Mouse (Mus musculus) ovary, adult 18-20 months (tissue): ENCODE measurements around the gene Cacna1c.

Experiments used
- DNase-seq: peaks from one replicate; pipeline ENCODE4 v3.0.0; 2022; ENCODE audit warnings: low spot score, mixed read lengths

Gene Cacna1c

DNA sequence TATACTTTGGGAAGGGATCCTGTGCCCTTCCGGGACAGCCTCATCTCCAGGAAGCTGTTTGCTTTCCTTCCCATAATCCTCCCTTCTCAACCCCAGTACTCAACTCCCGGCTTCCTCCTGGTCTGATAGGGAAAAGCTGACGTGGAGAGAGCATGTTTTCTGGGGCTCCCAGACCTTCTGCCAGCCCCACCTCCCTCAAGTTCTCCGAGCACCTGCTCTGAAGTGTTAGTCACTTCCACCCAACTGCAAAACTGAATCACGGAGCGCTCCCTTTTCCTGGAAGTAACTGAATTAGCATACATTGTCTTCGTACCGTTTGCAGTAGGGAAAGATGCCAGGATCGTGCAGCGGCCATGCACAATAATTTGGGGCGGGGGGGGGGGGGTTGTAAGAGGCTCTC is 393.9 kb downstream of the Cacna1c start:
- DNase-seq: no peak

DNA sequence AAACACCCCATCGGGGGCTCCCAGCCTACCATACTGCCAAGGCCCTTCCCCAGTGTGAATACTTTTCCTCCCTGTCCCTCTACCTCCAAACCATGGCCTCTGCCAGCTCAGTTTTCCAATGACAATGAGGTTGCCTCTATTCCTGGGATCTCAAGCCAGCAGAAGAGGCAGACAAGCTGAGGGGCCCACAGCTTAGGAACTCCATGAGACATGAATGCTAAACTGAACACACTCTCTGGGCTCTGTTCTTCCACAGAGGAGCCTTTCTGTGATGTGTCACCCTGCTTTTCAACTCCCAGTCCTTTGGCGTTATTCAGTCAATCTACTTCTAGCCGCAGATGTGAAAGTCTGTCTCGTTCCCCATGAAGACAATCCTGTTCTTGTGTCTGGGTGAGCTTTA is 399.8 kb downstream of the Cacna1c start:
- DNase-seq: no peak

DNA sequence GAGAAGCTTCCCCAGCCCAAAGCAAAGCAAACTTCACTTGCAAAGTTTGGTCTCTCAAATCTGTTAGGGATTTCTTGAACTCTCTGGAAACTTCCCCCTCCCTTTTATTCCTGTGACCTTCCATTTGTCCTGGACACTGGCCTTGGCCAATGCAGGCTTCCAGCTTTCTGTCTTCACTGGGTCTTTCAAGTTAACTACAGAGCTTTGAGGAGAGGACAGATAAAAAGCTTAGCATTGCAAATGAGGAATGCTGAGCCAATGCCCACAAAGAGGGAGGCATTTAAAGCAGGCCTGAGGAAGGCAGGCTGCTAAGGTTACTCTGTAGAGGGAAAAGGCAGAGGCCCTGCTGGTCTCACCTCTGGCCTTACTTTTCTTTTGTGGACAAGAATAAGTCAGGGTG is 400.5 kb downstream of the Cacna1c start:
- DNase-seq: no peak

DNA sequence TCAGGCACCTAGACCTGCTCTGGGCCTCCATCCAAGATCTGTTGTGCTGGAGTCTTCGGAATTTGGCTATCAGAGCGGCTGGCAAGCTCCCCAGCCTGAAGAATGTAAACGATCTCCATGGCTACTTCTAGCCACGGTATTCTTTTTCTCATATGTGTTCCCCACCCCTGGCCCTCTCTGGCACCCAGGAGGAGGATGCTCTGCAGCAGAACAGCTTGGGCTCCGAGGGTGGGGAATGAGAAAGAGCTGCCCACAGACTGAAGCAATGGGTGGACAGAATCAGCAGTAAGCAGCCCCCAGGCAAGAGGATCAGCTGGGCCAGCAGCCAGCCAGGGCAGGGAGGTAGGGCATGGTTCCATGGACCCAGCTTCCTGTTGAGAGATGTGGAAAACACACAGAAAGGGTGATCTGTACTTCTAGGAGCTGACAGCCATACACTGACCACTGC is 404.3 kb downstream of the Cacna1c start:
- DNase-seq: peak; percentile 77

DNA sequence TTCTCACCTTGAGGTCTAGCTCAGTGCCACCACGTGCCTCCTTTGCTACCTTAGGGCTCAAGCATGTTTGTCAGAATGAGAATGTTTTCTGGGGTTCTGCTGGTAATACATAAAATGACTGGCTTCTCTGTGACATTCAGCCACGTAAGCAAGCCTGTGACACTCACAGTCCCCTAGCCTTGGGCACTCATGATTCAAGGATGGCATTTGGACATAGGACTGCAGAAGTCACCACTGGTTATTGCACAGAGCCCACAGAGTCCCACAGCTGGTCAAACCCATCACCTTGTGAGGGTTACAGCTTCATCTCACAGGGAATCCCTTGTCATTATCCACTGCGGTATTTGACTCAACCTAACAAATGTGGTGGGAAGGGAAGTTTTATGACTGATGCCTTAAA is 408.3 kb downstream of the Cacna1c start:
- no peak for DNase-seq

DNA sequence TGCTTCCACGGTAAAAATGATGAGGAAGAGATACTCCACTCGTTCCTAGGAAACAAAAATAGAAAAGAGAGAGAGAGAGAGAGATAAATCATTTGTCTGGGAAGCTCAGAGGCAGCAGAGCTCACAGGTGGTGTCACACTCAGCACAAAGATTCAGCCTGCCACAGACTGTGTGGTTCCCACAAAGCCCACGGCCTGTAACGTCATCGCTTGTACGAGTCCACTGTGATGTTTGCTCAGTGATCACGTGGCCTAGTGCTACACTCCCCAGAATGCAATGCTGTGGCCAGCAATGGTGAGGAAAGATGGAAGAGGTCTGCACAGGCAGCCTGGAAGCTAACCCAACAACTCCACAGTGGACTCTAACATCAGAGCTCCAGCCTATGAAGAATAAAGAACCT is 415.9 kb downstream of the Cacna1c start:
- DNase-seq: no peak

DNA sequence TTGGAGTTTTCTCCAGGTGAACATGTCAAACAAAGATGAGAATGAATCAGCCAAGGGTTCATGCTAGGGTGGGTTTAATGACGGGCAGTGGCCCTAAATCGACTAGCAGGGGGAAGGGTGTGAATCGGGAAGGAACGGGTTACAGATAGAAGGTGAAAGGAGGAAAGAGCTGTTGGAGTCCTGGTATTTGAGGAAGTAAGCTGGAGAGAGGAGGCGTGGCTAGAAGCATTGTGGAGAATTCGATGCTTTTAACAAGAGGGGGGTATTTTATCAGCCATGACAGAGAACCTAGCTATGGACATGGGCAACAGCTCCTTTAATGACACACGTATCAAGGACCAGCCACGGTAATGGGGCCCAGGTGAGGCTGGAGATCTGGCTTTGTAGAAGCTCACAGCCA is 417.0 kb downstream of the Cacna1c start:
- no peak for DNase-seq

DNA sequence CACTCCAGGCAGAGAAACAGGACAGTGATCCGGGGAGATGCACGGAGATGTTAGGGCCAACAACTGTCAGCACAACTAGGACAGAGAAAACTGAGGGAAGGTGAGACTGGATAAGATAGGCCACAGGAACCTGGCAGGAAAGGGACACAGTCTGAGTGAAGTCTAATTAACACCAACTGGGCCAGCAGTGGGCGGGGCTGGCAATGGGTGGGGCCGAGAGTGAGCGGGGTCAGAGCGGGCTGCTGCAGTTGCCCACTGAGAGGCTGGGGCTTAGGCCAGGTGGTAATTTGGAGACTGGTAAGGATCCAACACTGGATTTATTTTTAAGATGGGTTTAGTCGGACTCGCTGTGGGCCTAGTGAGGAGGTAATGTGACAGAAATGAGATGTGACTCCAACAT is 418.8 kb downstream of the Cacna1c start:
- no peak for DNase-seq

DNA sequence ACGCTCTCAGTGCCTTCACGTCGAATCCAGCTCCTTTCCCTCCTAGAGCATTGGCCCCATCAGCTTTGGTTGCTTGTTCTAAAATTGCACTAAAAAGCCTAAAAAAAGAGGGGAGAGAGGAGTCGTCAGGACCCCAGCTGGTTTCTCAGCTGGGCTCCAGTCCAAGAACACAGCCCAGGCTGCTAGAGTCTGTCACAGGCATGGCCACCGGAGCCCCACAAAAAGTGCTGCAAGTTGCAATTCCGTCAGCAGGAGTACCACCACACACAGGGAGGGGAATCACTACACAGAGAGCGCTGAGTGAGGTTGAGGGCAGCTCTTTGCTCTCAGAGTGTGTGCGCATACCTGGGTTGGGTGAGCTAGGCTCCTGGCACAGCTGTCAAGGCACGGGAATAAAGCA is 419.8 kb downstream of the Cacna1c start:
- no peak for DNase-seq

DNA sequence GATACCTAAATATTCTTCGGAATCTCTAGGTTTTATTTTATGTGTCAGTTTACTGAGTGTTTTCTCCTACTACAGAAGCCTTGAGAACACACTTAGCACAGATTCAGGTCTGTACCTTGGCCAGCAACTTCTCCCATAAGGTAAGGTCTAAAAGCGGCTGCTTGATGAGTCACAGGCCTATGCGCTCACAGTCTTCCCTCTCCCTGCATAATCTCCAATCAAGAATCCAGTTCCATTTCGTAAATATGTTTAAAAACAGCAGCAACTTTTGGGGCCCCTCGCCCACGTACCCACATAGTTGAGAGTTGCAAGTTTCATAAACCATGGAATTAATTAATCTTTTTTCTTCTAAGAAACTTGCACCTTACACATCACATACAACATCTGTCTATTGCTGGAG is 423.6 kb downstream of the Cacna1c start:
- no peak for DNase-seq

DNA sequence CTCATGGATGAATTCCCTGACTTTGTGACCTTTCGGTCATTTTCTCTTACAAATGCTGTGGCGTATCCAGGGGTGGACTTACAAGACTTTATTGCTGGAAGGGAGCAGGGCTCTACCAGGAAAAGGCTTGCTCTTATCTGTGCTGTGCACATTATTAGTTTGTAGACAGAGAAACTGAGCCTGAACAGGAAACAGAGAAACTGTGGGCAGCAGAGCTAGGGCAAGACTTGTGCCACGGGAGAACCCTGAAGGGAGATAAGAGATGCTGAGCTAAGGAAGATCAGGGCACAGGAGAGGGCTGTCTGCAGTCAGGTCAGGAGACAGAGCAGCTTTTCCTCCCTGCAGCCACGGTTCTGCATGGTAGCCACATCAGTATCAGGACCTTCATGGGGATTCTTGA is 425.1 kb downstream of the Cacna1c start:
- no peak for DNase-seq

DNA sequence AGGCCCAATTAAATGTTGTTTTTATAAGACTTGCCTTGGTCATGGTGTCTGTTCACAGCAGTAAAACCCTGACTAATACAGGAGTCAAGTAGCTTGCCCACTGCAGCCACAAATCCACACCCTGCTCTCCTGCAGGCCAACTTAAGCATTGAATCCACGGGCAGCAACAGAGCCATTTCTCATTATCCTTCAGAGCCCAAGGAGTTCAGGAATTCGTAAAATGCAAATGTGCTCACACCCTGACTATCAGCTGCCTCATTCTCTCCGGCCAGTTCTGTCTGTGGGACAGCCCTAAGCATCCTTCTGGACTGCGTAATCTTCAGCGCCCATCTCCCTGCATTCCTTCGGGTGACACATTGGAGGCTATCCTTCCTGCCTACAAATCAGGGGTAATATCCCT is 425.8 kb downstream of the Cacna1c start:
- no peak for DNase-seq

DNA sequence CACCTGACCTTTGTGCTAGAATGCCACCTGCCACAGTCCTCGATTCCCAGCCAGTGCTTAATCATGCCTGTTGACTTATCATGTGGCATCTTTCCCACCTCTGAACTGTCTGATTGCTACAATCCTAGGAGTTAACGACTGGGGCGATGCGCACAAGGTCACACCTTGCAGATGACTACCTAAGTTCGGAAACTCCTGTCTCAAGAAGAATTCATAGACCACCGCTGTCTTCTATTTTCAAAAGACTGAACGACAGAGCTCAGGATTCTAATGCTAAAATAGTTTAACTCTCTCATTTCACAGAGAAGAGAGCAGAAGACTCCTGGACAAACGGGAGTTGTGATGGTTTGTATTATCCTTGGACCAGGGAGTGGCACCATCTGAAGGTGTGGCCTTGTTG is 426.4 kb downstream of the Cacna1c start:
- DNase-seq: no peak

DNA sequence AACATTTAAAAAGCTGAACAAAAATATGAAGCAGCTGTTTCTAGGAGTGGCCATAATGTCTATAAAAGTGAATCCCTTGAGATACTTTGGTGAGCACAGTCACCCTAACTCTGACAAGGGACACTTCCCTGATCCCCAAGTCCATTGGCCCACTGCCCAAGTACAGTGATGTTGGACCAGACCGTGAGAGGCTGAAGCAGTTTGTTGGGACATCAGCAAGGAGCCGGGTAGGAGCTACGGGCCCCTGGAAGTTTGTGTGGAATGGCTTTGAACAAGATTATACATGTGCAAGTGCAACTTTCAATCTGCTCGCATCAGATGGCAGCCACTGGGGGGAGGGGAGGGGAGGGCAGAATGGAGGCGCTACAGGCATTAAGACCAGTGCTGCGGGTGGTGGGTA is 428.5 kb downstream of the Cacna1c start:
- DNase-seq: no peak

DNA sequence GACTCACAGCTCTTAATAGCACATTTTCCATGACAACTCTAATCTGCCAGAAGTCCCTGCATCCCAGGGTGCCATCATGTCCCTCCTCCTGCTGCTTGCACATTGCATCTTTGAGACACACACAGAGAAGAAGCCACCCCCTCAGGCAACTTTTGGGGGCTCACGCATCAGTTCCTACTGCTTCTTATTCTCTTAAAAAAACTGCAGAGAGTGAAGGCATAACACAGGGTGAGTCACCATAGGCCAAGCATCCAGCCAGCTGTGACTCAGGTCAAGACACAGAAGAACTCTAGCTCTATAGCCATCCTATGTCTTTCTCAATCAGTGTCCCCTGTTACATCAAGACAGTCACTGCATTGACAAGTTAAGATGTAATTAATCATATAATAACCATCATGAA is 431.0 kb downstream of the Cacna1c start:
- DNase-seq: no peak

DNA sequence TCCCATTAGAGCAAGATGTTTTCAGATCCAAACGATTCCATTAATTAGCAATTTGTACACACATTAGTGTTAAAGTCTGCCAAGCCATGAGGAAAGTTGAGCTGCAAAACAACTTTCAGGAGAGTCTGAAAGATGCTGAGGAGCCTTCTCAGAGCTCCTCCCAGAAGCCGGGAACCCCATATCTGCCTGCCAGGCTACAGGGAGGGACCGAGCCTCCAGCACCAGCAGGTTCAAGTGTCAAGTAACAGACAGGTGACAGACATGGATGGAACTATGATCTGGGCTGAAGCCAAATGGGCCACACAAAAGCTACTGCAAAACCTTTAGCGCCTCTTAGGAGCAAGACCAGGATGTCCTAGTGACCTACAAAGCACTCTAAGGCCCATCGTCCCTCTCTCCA is 437.2 kb downstream of the Cacna1c start:
- no peak for DNase-seq

DNA sequence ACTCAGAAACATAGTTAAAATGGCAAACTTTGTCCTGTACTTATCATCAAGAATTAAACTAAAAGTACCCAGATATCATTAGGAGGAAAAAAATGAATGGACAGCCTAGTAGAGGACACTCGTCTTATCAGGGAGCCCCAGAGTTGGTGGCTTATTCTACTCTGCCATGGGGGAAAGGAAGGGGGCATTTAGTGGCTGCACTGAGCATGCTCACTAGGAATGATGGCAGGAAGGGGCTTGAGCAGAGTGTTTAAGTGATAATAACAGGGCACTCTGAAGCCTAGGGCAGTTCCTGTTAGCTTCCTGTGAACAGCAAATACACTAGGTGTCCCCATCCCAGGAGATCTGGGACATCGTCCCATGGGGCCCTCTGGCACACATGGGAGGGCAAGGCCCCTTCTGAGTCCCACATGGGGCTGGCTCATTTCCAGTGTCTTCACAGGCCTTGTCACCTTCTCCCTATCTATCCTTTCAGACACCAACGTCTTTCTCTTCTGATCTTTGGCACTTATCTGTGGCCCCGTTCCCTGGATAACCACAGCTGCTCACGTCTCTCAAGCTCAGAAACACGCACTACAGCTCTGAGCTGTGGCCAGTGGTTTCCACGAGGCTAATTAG is 437.8 kb downstream of the Cacna1c start:
- no peak for DNase-seq

DNA sequence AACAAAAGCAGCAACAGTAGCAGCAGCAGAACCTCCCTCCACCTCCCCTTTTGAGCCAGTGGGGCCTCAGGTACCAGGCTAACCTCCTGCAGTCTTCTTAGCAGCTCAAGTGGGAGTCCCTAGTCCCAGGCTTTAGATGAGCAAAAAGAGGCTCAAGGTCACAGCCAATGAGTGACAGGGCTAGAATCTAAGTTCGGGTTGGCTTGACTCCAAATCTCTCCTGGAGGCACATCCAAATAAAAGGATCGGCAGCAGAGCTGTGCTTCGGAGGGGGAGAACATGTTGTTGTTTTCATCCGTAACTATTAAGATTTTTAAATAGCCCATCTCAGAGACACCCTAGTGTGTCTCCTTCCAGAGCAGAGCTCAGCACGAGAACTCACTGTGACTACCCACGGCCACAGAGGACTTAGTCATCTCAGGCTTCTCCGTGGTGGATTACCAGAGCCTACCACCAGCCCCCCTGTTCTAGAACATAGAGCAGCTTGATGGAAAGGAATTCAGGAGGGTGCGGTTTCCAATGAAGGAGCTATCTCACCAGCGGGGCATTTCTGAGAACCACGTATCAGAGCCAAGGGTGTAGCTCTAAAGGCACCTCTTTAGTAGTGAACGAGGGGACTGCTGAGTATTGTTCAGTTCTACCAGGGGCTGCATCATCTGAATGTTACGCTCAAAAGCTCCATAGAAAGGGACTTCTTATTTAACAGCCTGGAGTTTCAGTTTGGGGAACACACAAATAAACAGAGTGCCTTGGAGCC is 438.5 kb downstream of the Cacna1c start:
- no peak for DNase-seq

DNA sequence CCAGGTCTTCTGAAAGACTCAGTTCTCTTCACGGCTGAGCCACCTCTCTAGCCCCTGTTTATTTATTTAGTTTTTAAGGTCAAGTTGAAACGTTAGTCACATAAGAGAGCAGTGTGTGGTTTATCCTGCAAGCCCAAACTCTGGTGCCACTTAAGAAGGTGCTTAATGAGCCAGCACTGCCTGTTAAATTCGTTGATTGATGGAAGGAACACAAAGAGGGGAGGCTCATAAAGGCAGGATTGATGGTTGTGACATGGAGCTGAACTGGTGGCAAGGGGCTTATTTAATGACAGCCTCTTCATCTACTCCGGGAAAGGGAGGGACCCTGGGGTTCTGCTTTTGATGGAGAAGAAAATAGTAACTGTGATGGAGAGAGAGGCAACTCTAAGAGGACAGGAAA is 439.7 kb downstream of the Cacna1c start:
- DNase-seq: no peak

DNA sequence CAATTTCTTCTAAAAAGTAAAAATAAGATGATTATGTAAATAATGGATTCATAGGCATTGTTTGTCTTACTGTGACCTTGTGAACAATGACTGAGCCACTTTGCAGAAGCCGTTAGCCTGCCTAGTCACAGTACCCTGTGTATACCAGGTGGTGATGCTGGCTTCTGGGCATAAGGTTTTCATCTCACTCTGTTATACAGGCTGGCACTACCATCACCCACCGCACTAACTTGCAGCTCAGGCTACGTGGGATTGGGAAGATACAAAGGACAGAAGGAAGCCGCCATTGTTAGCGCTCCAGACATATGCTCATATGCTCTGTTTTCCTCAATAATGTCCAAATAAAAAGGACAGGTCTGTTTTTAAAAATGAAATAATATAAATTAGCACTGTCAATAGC is 440.4 kb downstream of the Cacna1c start:
- DNase-seq: no peak

DNA sequence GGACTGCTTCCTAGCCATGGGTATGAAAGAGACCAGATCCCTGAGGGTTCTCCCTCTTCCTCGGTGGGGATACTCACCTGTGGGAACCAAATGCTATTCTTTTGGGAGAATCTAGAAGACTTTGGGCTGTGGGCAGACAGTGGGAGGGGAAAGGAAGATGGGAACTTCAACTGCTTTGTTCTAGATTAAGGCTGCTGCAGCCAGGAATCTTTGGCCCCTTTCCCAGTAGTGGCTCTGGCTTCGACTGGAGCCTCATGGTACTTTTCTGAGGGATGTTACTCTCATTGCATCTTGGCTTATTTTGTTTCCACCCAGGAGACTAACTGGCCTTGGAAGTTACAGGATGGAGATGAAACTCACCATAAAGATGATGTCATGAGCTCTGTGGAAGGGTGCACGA is 441.8 kb downstream of the Cacna1c start:
- no peak for DNase-seq

DNA sequence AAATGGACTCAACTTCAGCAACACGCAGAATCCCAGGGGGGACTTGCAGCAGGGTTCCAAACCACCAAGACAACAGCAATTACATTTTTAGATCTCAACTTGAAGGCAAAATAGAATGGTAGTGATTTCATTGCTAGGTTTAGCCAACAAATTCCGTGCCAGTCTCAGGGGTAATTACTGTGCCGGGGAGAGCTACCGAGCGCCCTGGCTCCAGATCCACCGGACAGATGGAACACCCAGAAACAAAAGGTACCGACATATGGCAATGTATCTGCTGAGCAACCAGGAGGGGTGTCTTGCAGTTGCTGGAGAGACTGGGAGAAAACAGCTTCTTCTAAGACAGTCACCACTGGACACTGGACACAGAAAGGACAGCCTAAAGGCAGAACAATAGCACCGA is 442.4 kb downstream of the Cacna1c start:
- DNase-seq: no peak

DNA sequence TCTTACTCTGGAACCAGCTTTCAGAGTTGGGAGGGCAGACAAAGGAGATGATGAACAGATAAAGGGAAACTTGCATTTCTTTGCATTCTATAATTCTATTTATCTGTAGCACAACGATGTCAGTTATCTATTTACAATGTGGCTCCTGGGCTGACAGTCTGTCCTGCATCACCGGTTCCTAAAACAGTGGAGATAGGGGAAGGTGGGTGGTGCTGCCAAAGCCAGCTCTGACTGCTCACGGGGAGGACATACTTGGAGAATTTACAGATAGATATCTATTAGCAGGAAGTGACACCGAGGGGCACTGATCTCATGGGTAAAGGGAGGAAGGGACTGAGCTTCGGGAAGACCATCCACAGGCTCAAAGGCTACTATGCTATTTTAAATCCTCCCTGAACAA is 443.2 kb downstream of the Cacna1c start:
- DNase-seq: no peak

DNA sequence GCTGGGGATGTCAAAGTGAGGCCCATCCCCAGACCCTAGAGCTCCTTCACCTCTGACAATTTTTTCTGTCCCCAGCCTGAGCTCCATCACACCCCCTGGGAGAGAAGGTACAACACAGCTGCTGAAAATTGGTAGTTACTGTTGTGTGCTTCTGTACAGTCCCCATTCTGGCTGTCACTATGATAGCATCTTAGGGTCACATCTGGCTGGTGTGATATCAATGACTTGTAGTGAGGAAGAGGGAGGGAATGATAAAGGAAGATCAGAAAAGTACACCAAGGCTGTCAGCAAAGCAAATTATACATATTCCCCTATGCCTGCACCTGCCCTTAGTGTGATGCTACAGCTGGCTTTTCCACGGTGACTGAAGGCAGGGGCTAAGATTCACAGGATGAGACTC is 446.9 kb downstream of the Cacna1c start:
- DNase-seq: no peak
